Comparison of ENCODE assay signal across 14 mouse cellular contexts in the genomic region with DNA sequence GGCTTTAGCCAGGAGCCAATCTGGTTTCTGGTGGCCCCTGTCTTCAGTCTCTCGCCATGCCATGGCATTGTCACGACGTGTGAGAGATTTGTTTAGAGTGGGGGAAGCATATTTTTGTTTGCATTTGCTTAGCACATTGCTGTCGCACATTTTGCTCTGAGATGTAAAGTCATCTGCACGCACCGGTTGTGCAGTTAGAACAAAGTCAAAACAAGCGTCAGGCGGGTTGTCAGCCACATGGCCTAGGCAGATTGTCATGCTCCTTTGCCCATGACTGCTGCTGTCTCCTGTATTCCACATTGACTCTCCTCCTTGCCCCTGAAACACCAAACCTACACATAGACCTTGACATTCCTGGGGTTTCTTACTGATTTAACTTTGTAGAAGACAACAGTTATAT.
"Had no signal": no experiment of that assay in that cellular context is flagged by ENCODE, and none has a peak within 500 bp of the region (broad histone marks: within the 10 kb centered on the region; RNA-seq: fewer than 3 reads in every experiment).

No protein-coding gene starts in this region.

- H3K4me3 ChIP-seq: left cerebral cortex, adult 2 months; limb, embryonic 12.5 days; liver, embryonic 13.5 days; midbrain, embryonic 12.5 days had no signal

- H3K9me3 ChIP-seq: limb, embryonic 12.5 days; liver, embryonic 13.5 days; midbrain, embryonic 12.5 days had no signal

- H3K4me2 ChIP-seq: limb, embryonic 12.5 days; liver, embryonic 13.5 days; midbrain, embryonic 12.5 days had no signal

- H3K36me3 ChIP-seq: limb, embryonic 12.5 days; liver, embryonic 13.5 days; midbrain, embryonic 12.5 days had no signal

- H3K9ac ChIP-seq: limb, embryonic 12.5 days; liver, embryonic 13.5 days; midbrain, embryonic 12.5 days had no signal

- H3K27me3 ChIP-seq: limb, embryonic 12.5 days; midbrain, embryonic 12.5 days had no signal

- H3K4me1 ChIP-seq: liver, embryonic 13.5 days had no signal

- H3K27ac ChIP-seq: kidney, postnatal 0 days; left cerebral cortex, adult 2 months; limb, embryonic 12.5 days; liver, embryonic 13.5 days; midbrain, embryonic 12.5 days had no signal

- DNase-seq: kidney, adult 11 months; kidney, adult 9 months; kidney, postnatal 36 days; liver; liver, embryonic 13.5 days; lung, adult 18-20 months; right cerebral cortex, adult 18-20 months; spleen, adult 18-20 months; thymus, adult 18-20 months; thymus, postnatal 14 days had no signal
